Mouse (Mus musculus): ENCODE results near the gene Dclk1.

Gene Dclk1

GRCm38 (mm10) chr3:55520240-55521180, 278.3 kb downstream of the Dclk1 start:
- DNase-seq: peak; percentile 67

GRCm38 (mm10) chr3:55521776-55522175, 279.6 kb downstream of the Dclk1 start:
- no peak for DNase-seq

GRCm38 (mm10) chr3:55523224-55523623, 281.1 kb downstream of the Dclk1 start:
- peak; percentile 20 for DNase-seq

GRCm38 (mm10) chr3:55523735-55524477, 281.7 kb downstream of the Dclk1 start:
- DNase-seq: no peak

- DNase-seq: no peak
These were observed 282.5 kb downstream of the Dclk1 start for GRCm38 (mm10) chr3:55524491-55525195.

- DNase-seq: no peak
These were observed 284.3 kb downstream of the Dclk1 start for GRCm38 (mm10) chr3:55526470-55526869.

GRCm38 (mm10) chr3:55527566-55527965, 285.4 kb downstream of the Dclk1 start:
- DNase-seq: no peak

- DNase-seq: no peak
These were observed 285.8 kb downstream of the Dclk1 start for GRCm38 (mm10) chr3:55528012-55528411.

- no peak for DNase-seq
These were observed 287.2 kb downstream of the Dclk1 start for GRCm38 (mm10) chr3:55529414-55529813.

DNA sequence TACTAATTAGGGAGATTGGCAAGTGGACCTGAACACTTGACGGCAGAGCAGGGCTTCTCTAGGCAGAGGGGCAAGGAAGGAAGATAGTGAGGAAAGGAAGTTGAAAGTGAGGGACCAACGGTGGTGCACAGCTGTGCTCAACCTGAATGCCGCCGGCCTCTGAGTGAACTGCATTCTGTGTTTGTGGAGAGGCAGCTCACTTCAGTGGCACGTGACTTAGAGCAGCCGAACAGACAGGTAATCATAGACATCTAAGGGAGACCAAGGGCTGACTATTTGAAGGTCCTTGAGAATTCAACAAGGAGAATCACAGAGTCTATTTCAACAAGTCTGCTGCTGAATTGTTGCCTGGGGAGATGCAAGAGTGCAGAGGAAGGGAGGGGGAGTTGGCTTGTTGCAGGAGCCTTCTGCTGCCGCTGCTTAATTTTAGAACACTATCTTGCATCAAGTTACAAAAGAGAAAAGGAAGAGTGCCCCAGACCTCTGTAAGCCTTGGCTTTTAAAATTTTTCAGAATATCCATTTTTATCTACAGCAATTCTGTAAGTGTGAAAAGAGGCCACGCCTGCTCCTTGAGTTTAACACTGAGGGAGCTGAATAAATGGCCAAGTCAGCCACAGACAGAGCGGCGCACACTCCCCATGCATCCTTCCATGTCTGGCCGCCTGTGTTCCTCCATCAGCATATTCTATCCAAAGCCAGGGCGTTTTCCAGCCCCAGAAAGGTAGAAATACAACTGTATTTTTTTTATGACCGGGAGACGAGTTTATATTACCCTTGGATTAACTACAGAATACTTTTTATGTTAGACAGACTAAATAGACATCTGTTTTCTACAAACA, 289.3 kb downstream of the Dclk1 start:
- DNase-seq: no peak

GRCm38 (mm10) chr3:55532175-55532973, 290.2 kb downstream of the Dclk1 start:
- no peak for DNase-seq

GRCm38 (mm10) chr3:55535591-55536200, 293.5 kb downstream of the Dclk1 start:
- DNase-seq: no peak

DNA sequence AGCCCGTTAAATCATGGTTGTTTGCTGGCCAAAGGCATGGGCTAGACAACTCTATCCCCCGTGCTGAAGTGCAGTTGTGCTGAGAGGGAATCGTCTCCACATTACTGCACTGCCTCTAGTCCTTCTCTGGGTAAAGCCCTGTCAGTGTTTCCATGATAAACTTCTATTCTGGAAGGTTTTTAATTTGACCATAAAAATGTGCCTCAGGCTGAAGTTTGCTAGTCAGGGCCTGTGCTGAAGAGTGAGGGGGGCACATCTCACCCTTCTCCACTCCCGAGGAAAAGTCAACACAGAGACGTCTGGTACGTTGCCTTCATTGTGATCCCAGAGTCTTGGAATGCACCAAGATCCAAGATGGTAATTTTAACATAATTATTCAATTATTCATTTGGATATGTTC, 294.7 kb downstream of the Dclk1 start:
- no peak for DNase-seq

DNA sequence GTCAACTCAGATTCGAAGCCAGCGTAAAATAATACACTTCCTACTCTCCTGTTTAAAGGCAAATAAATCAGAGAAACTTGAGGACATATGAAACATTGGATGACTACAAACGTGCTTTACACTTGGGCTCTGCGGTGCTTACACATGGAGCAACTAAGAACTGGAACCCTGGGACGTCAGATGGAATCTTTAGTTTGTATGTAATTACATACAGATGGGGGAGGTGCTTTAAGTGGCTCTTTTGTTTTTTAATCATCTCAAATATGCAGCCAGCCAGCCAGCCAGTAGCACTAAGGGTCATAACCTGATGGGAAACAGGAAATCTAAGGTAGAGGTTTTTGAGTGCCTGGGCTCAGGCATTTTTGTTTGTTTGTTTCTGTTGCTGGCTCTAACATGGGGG, 295.6 kb downstream of the Dclk1 start:
- no peak for DNase-seq

- no peak for DNase-seq
These were observed 297.2 kb downstream of the Dclk1 start for GRCm38 (mm10) chr3:55539400-55539799.

- DNase-seq: peak; percentile 36
These were observed 297.7 kb downstream of the Dclk1 start for GRCm38 (mm10) chr3:55539811-55540293.

GRCm38 (mm10) chr3:55540406-55541140, 298.4 kb downstream of the Dclk1 start:
- no peak for DNase-seq

GRCm38 (mm10) chr3:55541799-55542198, 299.6 kb downstream of the Dclk1 start:
- no peak for DNase-seq

DNA sequence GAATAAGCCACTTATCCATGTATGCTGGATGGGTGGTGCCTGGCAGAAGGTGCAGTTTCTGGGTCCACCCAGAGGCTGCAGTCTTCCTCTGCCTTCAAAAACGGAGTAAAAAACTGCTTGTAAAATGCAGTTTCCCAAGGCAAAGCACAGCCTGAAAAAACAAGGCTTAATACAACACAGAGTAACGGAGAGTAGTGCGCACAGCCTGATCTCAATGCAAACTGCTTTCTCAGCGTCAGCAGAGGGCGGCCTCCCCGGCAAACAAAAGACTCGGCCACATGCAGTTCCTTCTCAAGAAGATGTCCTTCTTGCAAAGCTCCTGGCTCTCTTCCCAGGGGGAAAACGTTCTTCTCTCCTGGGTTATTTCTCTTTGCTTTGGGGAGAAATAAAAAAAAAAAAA, 300.1 kb downstream of the Dclk1 start:
- DNase-seq: peak; percentile 64

DNA sequence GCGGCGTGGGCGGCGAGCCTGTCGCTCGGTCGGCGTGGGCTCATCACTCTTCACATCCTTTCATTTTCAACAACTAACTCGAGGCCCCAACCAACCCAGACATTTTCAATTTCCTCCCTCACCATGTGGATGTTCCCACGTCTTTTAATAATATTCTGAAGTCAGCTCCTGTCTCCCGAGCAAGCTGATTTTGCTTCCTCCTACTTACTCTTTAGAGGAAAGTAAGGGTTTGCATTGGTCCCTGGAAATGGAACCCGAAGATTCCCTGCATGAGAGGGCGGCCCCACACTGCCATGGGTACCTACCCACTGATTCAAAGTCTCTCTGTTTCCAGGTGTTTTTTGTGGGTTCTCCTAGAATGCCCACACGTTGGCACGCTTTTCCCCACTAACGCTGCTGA, 300.8 kb downstream of the Dclk1 start:
- DNase-seq: peak; percentile 25

Data from right cerebral cortex, postnatal 14 days (tissue).